Mouse (Mus musculus): ENCODE data around the gene S100a14.

Gene S100a14

GRCm38 (mm10) chr3:90517711-90518110 is 8.9 kb upstream of the S100a14 start:
- no peak for DNase-seq (ENCODE audit: low spot score in 2 of 2)

- no peak for DNase-seq (ENCODE audit: low spot score in 2 of 2)
Measured at GRCm38 (mm10) chr3:90525421-90525820, 1.2 kb upstream of the S100a14 start.

GRCm38 (mm10) chr3:90526076-90526475 is 580 bp upstream of the S100a14 start:
- DNase-seq (ENCODE audit: low spot score in 2 of 2), result no peak

GRCm38 (mm10) chr3:90527291-90527873 is 726 bp downstream of the S100a14 start:
- DNase-seq (ENCODE audit: low spot score in 2 of 2), result no peak

- no peak for DNase-seq (ENCODE audit: low spot score in 2 of 2)
Measured at GRCm38 (mm10) chr3:90531713-90532112, 5.1 kb downstream of the S100a14 start.

- DNase-seq (ENCODE audit: low spot score in 2 of 2), result no peak
Measured at GRCm38 (mm10) chr3:90535446-90535845, 8.8 kb downstream of the S100a14 start.

GRCm38 (mm10) chr3:90537141-90537904 is 10.7 kb downstream of the S100a14 start, which contains the start of gene S100a16:
S100a16 (plus strand) TSS chr3:90537254.
- DNase-seq (ENCODE audit: low spot score in 2 of 2), result peak; percentile 65 to 85

- DNase-seq (ENCODE audit: low spot score in 2 of 2), result peak in 1 of 2 experiments; percentile 63
Measured at GRCm38 (mm10) chr3:90537905-90538296, 11.2 kb downstream of the S100a14 start.

- no peak for DNase-seq (ENCODE audit: low spot score in 2 of 2)
Measured at GRCm38 (mm10) chr3:90540904-90541303, 14.2 kb downstream of the S100a14 start.

GRCm38 (mm10) chr3:90549676-90550420 is 23.2 kb downstream of the S100a14 start:
- DNase-seq (ENCODE audit: low spot score in 2 of 2), result no peak

- no peak for DNase-seq (ENCODE audit: low spot score in 2 of 2)
Measured at GRCm38 (mm10) chr3:90550421-90550790, 23.8 kb downstream of the S100a14 start.

- no peak for DNase-seq (ENCODE audit: low spot score in 2 of 2)
Measured at GRCm38 (mm10) chr3:90552231-90552630, 25.6 kb downstream of the S100a14 start.

- DNase-seq (ENCODE audit: low spot score in 2 of 2), result no peak
Measured at GRCm38 (mm10) chr3:90555954-90556353, 29.3 kb downstream of the S100a14 start.

GRCm38 (mm10) chr3:90560008-90560628 is 33.5 kb downstream of the S100a14 start, which contains the start of gene S100a3:
S100a3 (plus strand) TSS chr3:90560578.
- no peak for DNase-seq (ENCODE audit: low spot score in 2 of 2)

GRCm38 (mm10) chr3:90574691-90575090 is 48.0 kb downstream of the S100a14 start:
- peak in 1 of 2 experiments; percentile 33 for DNase-seq (ENCODE audit: low spot score in 2 of 2)

- no peak for DNase-seq (ENCODE audit: low spot score in 2 of 2)
Measured at GRCm38 (mm10) chr3:90575320-90575719, 48.7 kb downstream of the S100a14 start.

- DNase-seq (ENCODE audit: low spot score in 2 of 2), result no peak
Measured at GRCm38 (mm10) chr3:90576351-90577001, 49.8 kb downstream of the S100a14 start.

Data from urinary bladder, adult 18-20 months (tissue).